Mouse (Mus musculus): ENCODE data around the gene Pdzd2.

DNA sequence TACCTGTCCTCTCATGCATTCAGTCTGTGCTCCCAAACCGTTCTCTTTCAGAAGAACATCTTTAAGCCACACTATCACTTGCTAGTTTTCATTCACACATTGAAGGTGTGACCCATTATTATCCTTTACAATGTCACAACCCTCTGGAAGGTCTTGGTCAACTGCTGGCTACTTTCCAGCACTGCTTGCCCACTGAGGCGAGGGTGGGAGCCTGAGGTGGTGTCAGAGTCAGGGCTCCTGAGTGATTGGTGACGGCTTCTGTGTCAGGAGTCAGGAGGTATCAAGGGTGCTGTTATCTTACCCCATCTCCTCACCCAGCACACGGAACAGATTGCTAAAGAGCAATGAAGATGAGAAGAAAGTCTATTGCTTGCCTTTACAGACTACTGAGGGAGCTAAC, 267.1 kb downstream of the Pdzd2 start:
- TF ChIP-seq CTCF (IDR thresholded peaks at IDR 0.05; ENCODE audit: borderline replicate concordance, insufficient read depth, low read length) (no peak), POLR2A (IDR thresholded peaks at IDR 0.05; ENCODE audit: low read depth, low read length) (no peak)

All from embryonic fibroblast, embryonic 13.5 days (primary cell).